Mouse (Mus musculus) liver, postnatal 0 days (tissue): ENCODE results near the gene Scamp3. TPM values are rescaled to one million over a fixed set of nuclear protein-coding genes. Genes with fewer than 3 reads are reported as not detected.
A peak's percentile ranks its signal among the peaks of the same experiment; 100 is the strongest.

ENCODE experiments used
- ATAC-seq: fragments of 200-750 bp; cut with Nextera tagmentation; 2 replicates; pipeline ENCODE4 v1.8.0; 2017; ENCODE audit warnings: mild to moderate bottlenecking, moderate library complexity
- DNase-seq: peaks from one replicate; pipeline ENCODE4 v3.0.0-alpha.2; 2016
- H3K27ac ChIP-seq: fragments of 300-500 bp; sonication (generic); 2 replicates; pipeline ENCODE4 v1.5.1; 2014; ENCODE audit warnings: antibody characterized with exemption, moderate library complexity, mild to moderate bottlenecking, low read depth
- H3K27me3 ChIP-seq: fragments of 300-500 bp; sonication (generic); 2 replicates; pipeline ENCODE4 v1.6.1; 2014; ENCODE audit warnings: low read length, control low read depth, mixed read lengths; ENCODE audit not compliant: insufficient read depth
- H3K36me3 ChIP-seq: fragments of 300-500 bp; sonication (generic); replicated peaks from 2 replicates; pipeline ENCODE4 v1.6.1; 2014; ENCODE audit warnings: mild to moderate bottlenecking, control low read depth, low read length, moderate library complexity, mixed read lengths; ENCODE audit not compliant: insufficient read depth
- H3K4me1 ChIP-seq: fragments of 300-500 bp; sonication (generic); 2 replicates; pipeline ENCODE4 v1.6.1; 2014; ENCODE audit warnings: antibody characterized with exemption, mild to moderate bottlenecking, control low read depth; ENCODE audit not compliant: insufficient read depth
- H3K4me2 ChIP-seq: fragments of 300-500 bp; sonication (generic); 2 replicates; pipeline ENCODE4 v1.6.1; 2014; ENCODE audit warnings: low read depth, mild to moderate bottlenecking, low read length, moderate library complexity, mixed read lengths
- H3K4me3 ChIP-seq: fragments of 300-500 bp; sonication (generic); 2 replicates; pipeline ENCODE4 v1.5.1; 2014; ENCODE audit warnings: low read depth, low read length
- H3K9ac ChIP-seq: fragments of 300-500 bp; sonication (generic); replicated peaks from 2 replicates; pipeline ENCODE4 v1.6.1; 2014; ENCODE audit warnings: mild to moderate bottlenecking, moderate library complexity
- H3K9me3 ChIP-seq: fragments of 300-500 bp; sonication (generic); 2 replicates; pipeline ENCODE4 v1.6.1; 2016; ENCODE audit warnings: mild to moderate bottlenecking, control low read depth, low read length, mixed read lengths
- CTCF ChIP-seq: sonication (generic); IDR thresholded peaks from 2 replicates; pipeline ENCODE4 v1.5.1; 2016; ENCODE audit warnings: antibody characterized with exemption, low read depth
- EP300 ChIP-seq: IDR thresholded peaks from 2 replicates; pipeline ENCODE4 v1.6.1; 2016; ENCODE audit warnings: antibody characterized with exemption, low read depth, mild to moderate bottlenecking
- WGBS: fragments of 180-500 bp; shearing (Covaris S2); extraction: QIAGEN DNeasy Blood & Tissue Kit; methylation state at CpG from one replicate; pipeline ENCODE4 v1.1.7; 2014; ENCODE audit not compliant: insufficient replicate concordance; 5-methylcytosine and 5-hydroxymethylcytosine counted together
- polyA plus RNA-seq: library from polyadenylated mRNA; unstranded; fragments of >200 nt; fragmentation: Nextera tagmentation; extraction: Ambion mirVana; gene quantifications from 2 replicates; pipeline ENCODE4 v1.2.1, GENCODE M21; 2015

Gene Scamp3
- polyA plus RNA-seq, 1 experiment from 2014 or later, result 52.2 TPM

- ATAC-seq, result no peak
- Histone ChIP-seq H3K9ac (no peak overlapping the region), H3K27me3 (no peaks in the 10 kb centered on the region), H3K4me1 (peaks cover 10% of the 10 kb centered on the region), H3K4me2 (no peak overlapping the region), H3K9me3 (no peaks in the 10 kb centered on the region), H3K27ac (no peak overlapping the region), H3K4me3 (no peak overlapping the region), H3K36me3 (peaks cover 65% of the 10 kb centered on the region)
- 92% methylated on average over 11 of the region's 11 CpGs for WGBS
- no peak for DNase-seq
- TF ChIP-seq CTCF (no peak), EP300 (no peak)
Measured at GRCm38 (mm10) chr3:89174844-89175243, 2.4 kb upstream of the Scamp3 start.

DNA sequence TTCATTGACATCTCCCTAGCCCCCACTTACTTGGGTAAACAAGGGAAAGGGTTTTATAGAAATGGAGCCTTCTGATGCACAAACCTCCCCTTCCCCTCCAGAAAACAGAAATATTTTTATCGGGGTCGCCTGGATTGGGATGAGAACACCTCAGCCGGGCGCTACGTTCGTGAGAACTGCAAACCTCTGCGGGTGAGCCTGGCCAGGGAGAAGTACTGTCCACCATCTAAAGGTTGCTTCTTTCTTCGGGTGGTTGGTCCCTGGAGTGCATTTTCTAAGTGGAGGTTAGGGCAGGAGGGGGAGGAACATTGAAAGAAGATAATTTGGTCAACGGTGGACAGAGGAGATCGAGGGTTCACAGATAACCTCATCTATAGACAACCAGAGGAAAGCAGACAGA, 1.7 kb upstream of the Scamp3 start:
- TF ChIP-seq EP300 (no peak), CTCF (no peak)
- H3K4me2 ChIP-seq, result no peak overlapping the region
- no peak overlapping the region for H3K4me3 ChIP-seq
- H3K9ac ChIP-seq, result no peak overlapping the region
- H3K9me3 ChIP-seq, result no peaks in the 10 kb centered on the region
- H3K27ac ChIP-seq, result no peak overlapping the region
- H3K27me3 ChIP-seq, result no peaks in the 10 kb centered on the region
- ATAC-seq (no peak), DNase-seq (no peak)
- 91% methylated on average over 10 of the region's 10 CpGs for WGBS
- H3K36me3 ChIP-seq, result peaks cover 65% of the 10 kb centered on the region
- peaks cover 10% of the 10 kb centered on the region for H3K4me1 ChIP-seq

DNA sequence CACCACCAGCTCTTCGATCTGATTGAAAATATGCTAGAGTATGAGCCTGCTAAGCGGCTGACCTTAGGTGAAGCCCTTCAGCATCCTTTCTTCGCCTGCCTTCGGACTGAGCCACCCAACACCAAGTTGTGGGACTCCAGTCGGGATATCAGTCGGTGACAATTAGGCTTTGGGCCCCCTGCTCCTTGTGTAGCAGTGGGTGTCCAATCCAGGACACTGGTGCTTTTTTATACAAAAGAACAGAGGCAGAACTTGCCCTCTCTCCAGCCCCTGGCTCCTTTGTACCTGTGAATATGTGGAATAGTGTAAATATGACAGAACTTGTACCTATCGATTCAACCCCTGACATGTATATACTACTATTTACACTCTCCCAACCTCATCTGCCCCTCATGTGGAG, 852 bp upstream of the Scamp3 start:
- Histone ChIP-seq H3K4me2 (no peak overlapping the region), H3K27ac (no peak overlapping the region), H3K4me3 (no peak overlapping the region), H3K27me3 (no peaks in the 10 kb centered on the region), H3K9me3 (no peaks in the 10 kb centered on the region), H3K9ac (no peak overlapping the region), H3K4me1 (peaks cover 10% of the 10 kb centered on the region), H3K36me3 (peaks cover 66% of the 10 kb centered on the region)
- ATAC-seq (no peak), DNase-seq (no peak)
- 82% methylated on average over 7 of the region's 7 CpGs for WGBS
- TF ChIP-seq CTCF (no peak), EP300 (no peak)

DNA sequence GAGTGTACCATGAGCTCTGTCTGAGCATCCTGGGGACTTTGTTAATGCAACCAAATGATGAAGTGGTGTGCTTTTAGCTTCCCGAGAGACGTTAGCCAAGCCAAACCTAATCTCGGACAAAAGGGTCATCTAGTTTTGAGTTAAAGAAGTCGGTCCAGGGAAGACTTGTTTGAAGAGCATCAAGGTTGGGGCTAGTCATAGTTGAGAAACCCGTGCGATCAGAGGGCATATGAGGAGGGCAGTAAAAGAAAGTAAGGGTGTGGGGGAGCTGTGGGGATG, 773 bp downstream of the Scamp3 start:
- peak overlapping the region; percentile 69 for H3K4me3 ChIP-seq
- ATAC-seq (no peak), DNase-seq (no peak)
- H3K36me3 ChIP-seq, result peaks cover 61% of the 10 kb centered on the region
- peak overlapping the region; percentile 88 for H3K27ac ChIP-seq
- no peaks in the 10 kb centered on the region for H3K27me3 ChIP-seq
- H3K9me3 ChIP-seq, result no peaks in the 10 kb centered on the region
- peak overlapping the region; percentile 96 for H3K4me2 ChIP-seq
- peak overlapping the region; percentile 69 for H3K9ac ChIP-seq
- WGBS, result 4% methylated on average over 6 of the region's 6 CpGs
- peaks cover 20% of the 10 kb centered on the region for H3K4me1 ChIP-seq
- TF ChIP-seq CTCF (no peak), EP300 (no peak)

- Histone ChIP-seq H3K9me3 (no peaks in the 10 kb centered on the region), H3K27ac (no peak overlapping the region), H3K4me1 (peaks cover 27% of the 10 kb centered on the region), H3K27me3 (no peaks in the 10 kb centered on the region), H3K36me3 (peaks cover 51% of the 10 kb centered on the region), H3K4me3 (no peak overlapping the region), H3K4me2 (peak overlapping the region; percentile 96; the same call in 1 of the 2 replicates), H3K9ac (no peak overlapping the region)
- DNase-seq (no peak), ATAC-seq (no peak)
- TF ChIP-seq EP300 (no peak), CTCF (no peak)
- WGBS, result 81% methylated on average over 11 of the region's 11 CpGs
Measured at GRCm38 (mm10) chr3:89179056-89179455, 1.8 kb downstream of the Scamp3 start.

DNA sequence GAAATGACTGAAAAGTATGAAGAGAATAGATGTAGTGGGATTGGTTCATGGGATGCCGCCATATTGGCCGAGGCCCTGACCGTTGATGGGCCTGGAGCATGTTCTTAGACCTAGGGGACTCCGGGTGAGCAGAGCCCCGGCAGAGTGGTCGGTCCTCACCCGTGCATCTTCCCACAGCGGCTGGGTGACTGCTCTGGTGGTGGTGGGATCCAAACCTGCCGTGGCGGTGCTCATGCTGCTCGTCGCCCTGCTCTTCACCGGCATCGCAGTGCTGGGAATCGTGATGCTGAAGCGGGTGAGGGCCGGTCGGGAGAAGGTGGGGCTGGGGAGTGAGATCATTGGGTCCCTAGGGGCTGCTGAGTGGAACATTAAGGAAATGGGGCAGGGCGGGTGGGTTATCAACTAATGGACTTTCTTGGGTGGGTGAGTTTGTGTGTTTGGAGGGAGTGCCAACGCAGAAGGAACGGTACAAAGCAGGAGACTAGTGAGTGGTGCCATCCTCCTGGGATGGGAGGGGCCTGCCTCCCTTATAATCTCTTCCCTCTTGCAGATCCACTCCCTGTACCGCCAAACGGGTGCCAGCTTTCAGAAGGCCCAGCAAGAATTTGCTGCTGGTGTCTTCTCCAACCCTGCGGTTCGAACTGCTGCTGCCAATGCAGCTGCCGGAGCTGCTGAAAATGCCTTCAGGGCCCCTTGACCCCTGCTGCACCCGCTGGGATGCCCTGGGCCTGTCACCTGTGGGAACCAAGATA, 4.7 kb downstream of the Scamp3 start:
- Histone ChIP-seq H3K36me3 (peaks cover 30% of the 10 kb centered on the region), H3K9ac (no peak overlapping the region), H3K4me1 (peaks cover 27% of the 10 kb centered on the region), H3K27ac (no peak overlapping the region), H3K9me3 (no peaks in the 10 kb centered on the region), H3K4me3 (no peak overlapping the region), H3K27me3 (no peaks in the 10 kb centered on the region), H3K4me2 (0 out of 2 replicates have a peak overlapping the region, but pooled peaks have one; percentile 85)
- no peak for ATAC-seq
- DNase-seq, result no peak
- TF ChIP-seq EP300 (no peak), CTCF (no peak)
- WGBS, result 86% methylated on average over 27 of the region's 27 CpGs
